Mouse (Mus musculus) midbrain, embryonic 16.5 days (tissue): ENCODE results near the gene Pdzrn4. TPM values are rescaled to one million over a fixed set of nuclear protein-coding genes. Genes with fewer than 3 reads are reported as not detected.
A peak's percentile ranks its signal among the peaks of the same experiment; 100 is the strongest.

Source experiments
- ATAC-seq: fragments of 200-750 bp; cut with Nextera tagmentation; 2 replicates; pipeline ENCODE4 v1.8.0; 2017; ENCODE audit warnings: moderate TSS enrichment
- H3K27ac ChIP-seq: fragments of 300-500 bp; sonication (generic); 2 replicates; pipeline ENCODE4 v1.5.1; 2014; ENCODE audit warnings: mild to moderate bottlenecking, low read length, mixed read lengths
- H3K27me3 ChIP-seq: fragments of 300-500 bp; sonication (generic); 2 replicates; pipeline ENCODE4 v1.6.1; 2014; ENCODE audit warnings: low read depth, low read length, mixed read lengths; ENCODE audit not compliant: control insufficient read depth, insufficient read depth
- H3K36me3 ChIP-seq: fragments of 300-500 bp; sonication (generic); 2 replicates; pipeline ENCODE4 v1.6.1; 2014; ENCODE audit warnings: mild to moderate bottlenecking, low read length, moderate library complexity, mixed read lengths; ENCODE audit not compliant: control insufficient read depth, insufficient read depth
- H3K4me1 ChIP-seq: fragments of 300-500 bp; sonication (generic); 2 replicates; pipeline ENCODE4 v1.6.1; 2014; ENCODE audit warnings: mild to moderate bottlenecking, low read length, mixed read lengths; ENCODE audit not compliant: control insufficient read depth, insufficient read depth
- H3K4me2 ChIP-seq: fragments of 300-500 bp; sonication (generic); 2 replicates; pipeline ENCODE4 v1.6.1; 2014; ENCODE audit warnings: mild to moderate bottlenecking, low read length, mixed read lengths
- H3K4me3 ChIP-seq: fragments of 300-500 bp; sonication (generic); 2 replicates; pipeline ENCODE4 v1.5.1; 2014; ENCODE audit warnings: low read depth, mild to moderate bottlenecking, low read length, moderate library complexity, mixed read lengths
- H3K9ac ChIP-seq: fragments of 300-500 bp; sonication (generic); 2 replicates; pipeline ENCODE4 v1.6.1; 2014; ENCODE audit warnings: low read depth, low read length, mixed read lengths
- H3K9me3 ChIP-seq: fragments of 300-500 bp; sonication (generic); replicated peaks from 2 replicates; pipeline ENCODE4 v1.6.1; 2014; ENCODE audit warnings: mild to moderate bottlenecking, low read length, mixed read lengths; ENCODE audit not compliant: control insufficient read depth, poor library complexity, severe bottlenecking
- WGBS: fragments of 180-500 bp; shearing (Covaris S2); extraction: QIAGEN DNeasy Blood & Tissue Kit; methylation state at CpG from one replicate; pipeline ENCODE4 v1.1.7; 2014; 5-methylcytosine and 5-hydroxymethylcytosine counted together
- polyA plus RNA-seq: library from polyadenylated mRNA; unstranded; fragments of >200 nt; fragmentation: Nextera tagmentation; extraction: Ambion mirVana; gene quantifications from 2 replicates; pipeline ENCODE4 v1.2.1, GENCODE M21; 2015

Gene Pdzrn4
- polyA plus RNA-seq, 1 experiment from 2014 or later, result 37.1 TPM

- Histone ChIP-seq H3K9me3 (no peaks in the 10 kb centered on the region), H3K9ac (no peak overlapping the region), H3K4me2 (peak overlapping the region; percentile 43), H3K27ac (peak overlapping the region; percentile 5), H3K27me3 (no peaks in the 10 kb centered on the region), H3K4me1 (peaks cover 14% of the 10 kb centered on the region), H3K36me3 (no peaks in the 10 kb centered on the region), H3K4me3 (no peak overlapping the region)
- 26% methylated on average over 19 of the region's 19 CpGs for WGBS
- ATAC-seq, result peak; percentile 70
Measured at GRCm38 (mm10) chr15:92520677-92521225, 124.1 kb downstream of the Pdzrn4 start.

- Histone ChIP-seq H3K27me3 (no peaks in the 10 kb centered on the region), H3K9me3 (no peaks in the 10 kb centered on the region), H3K36me3 (no peaks in the 10 kb centered on the region), H3K27ac (peak overlapping the region; percentile 28; the same call in 1 of the 2 replicates), H3K9ac (no peak overlapping the region), H3K4me3 (no peak overlapping the region), H3K4me2 (peak overlapping the region; percentile 38), H3K4me1 (peaks cover 14% of the 10 kb centered on the region)
- WGBS, result 19% methylated on average over 7 of the region's 7 CpGs
- ATAC-seq, result no peak
Measured at GRCm38 (mm10) chr15:92521686-92522085, 125.0 kb downstream of the Pdzrn4 start.

GRCm38 (mm10) chr15:92524917-92525316 lies 128.2 kb downstream of the Pdzrn4 start:
- H3K27ac ChIP-seq, result no peak overlapping the region
- WGBS, result 15% methylated on average over 2 of the region's 2 CpGs
- H3K4me3 ChIP-seq, result no peak overlapping the region
- H3K4me2 ChIP-seq, result no peak overlapping the region
- no peaks in the 10 kb centered on the region for H3K9me3 ChIP-seq
- no peaks in the 10 kb centered on the region for H3K36me3 ChIP-seq
- no peaks in the 10 kb centered on the region for H3K27me3 ChIP-seq
- no peak overlapping the region for H3K9ac ChIP-seq
- H3K4me1 ChIP-seq, result peaks cover 14% of the 10 kb centered on the region
- no peak for ATAC-seq

- H3K4me3 ChIP-seq, result no peak overlapping the region
- H3K27me3 ChIP-seq, result no peaks in the 10 kb centered on the region
- 91% methylated on average over 9 of the region's 9 CpGs for WGBS
Measured at GRCm38 (mm10) chr15:92525416-92525815, 128.7 kb downstream of the Pdzrn4 start.

GRCm38 (mm10) chr15:92526731-92527130 lies 130.1 kb downstream of the Pdzrn4 start:
- WGBS, result 71% methylated on average over 4 of the region's 4 CpGs
- no peak overlapping the region for H3K27ac ChIP-seq
- no peaks in the 10 kb centered on the region for H3K36me3 ChIP-seq
- no peak for ATAC-seq
- H3K4me3 ChIP-seq, result no peak overlapping the region
- no peak overlapping the region for H3K9ac ChIP-seq
- H3K4me2 ChIP-seq, result no peak overlapping the region
- H3K27me3 ChIP-seq, result no peaks in the 10 kb centered on the region
- no peaks in the 10 kb centered on the region for H3K9me3 ChIP-seq
- H3K4me1 ChIP-seq, result peaks cover 3% of the 10 kb centered on the region; the same call in 1 of the 2 replicates

More at GRCm38 (mm10) chr15:92525416-92525815, 128.7 kb downstream of the Pdzrn4 start:
- Histone ChIP-seq H3K9me3 (no peaks in the 10 kb centered on the region), H3K4me1 (peaks cover 12% of the 10 kb centered on the region), H3K36me3 (no peaks in the 10 kb centered on the region), H3K9ac (no peak overlapping the region), H3K27ac (no peak overlapping the region), H3K4me2 (no peak overlapping the region)
- no peak for ATAC-seq

- H3K27me3 ChIP-seq, result no peaks in the 10 kb centered on the region
- no peak overlapping the region for H3K9ac ChIP-seq
- H3K4me2 ChIP-seq, result no peak overlapping the region
- H3K4me3 ChIP-seq, result no peak overlapping the region
- H3K9me3 ChIP-seq, result no peaks in the 10 kb centered on the region
- no peak overlapping the region for H3K27ac ChIP-seq
- H3K4me1 ChIP-seq, result no peaks in the 10 kb centered on the region
- WGBS, result 10% methylated on average over 1 of the region's 1 CpGs
- no peak for ATAC-seq
- H3K36me3 ChIP-seq, result no peaks in the 10 kb centered on the region
Measured at GRCm38 (mm10) chr15:92543252-92543651, 146.6 kb downstream of the Pdzrn4 start.

GRCm38 (mm10) chr15:92547294-92547911 lies 150.7 kb downstream of the Pdzrn4 start:
- Histone ChIP-seq H3K9me3 (no peaks in the 10 kb centered on the region), H3K4me2 (no peak overlapping the region), H3K36me3 (no peaks in the 10 kb centered on the region), H3K4me1 (no peaks in the 10 kb centered on the region), H3K27ac (no peak overlapping the region), H3K4me3 (no peak overlapping the region), H3K27me3 (no peaks in the 10 kb centered on the region), H3K9ac (no peak overlapping the region)
- no peak for ATAC-seq
- WGBS, result 61% methylated on average over 9 of the region's 9 CpGs

- Histone ChIP-seq H3K27ac (no peak overlapping the region), H3K4me2 (no peak overlapping the region), H3K36me3 (no peaks in the 10 kb centered on the region), H3K4me3 (no peak overlapping the region), H3K9me3 (no peaks in the 10 kb centered on the region), H3K4me1 (no peaks in the 10 kb centered on the region), H3K9ac (no peak overlapping the region), H3K27me3 (no peaks in the 10 kb centered on the region)
- ATAC-seq, result no peak
- 68% methylated on average over 7 of the region's 7 CpGs for WGBS
Measured at GRCm38 (mm10) chr15:92555012-92555574, 158.4 kb downstream of the Pdzrn4 start.

- H3K36me3 ChIP-seq, result no peaks in the 10 kb centered on the region
- H3K4me2 ChIP-seq, result no peak overlapping the region
- no peaks in the 10 kb centered on the region for H3K4me1 ChIP-seq
- WGBS, result 80% methylated on average over 3 of the region's 3 CpGs
- H3K27me3 ChIP-seq, result no peaks in the 10 kb centered on the region
- H3K9me3 ChIP-seq, result no peaks in the 10 kb centered on the region
- H3K9ac ChIP-seq, result no peak overlapping the region
- no peak overlapping the region for H3K4me3 ChIP-seq
- no peak overlapping the region for H3K27ac ChIP-seq
- no peak for ATAC-seq
Measured at GRCm38 (mm10) chr15:92555716-92556115, 159.0 kb downstream of the Pdzrn4 start.
